Mouse (Mus musculus) limb, embryonic 14.5 days (tissue): ENCODE results near the gene Crhr1. TPM values are rescaled to one million over a fixed set of nuclear protein-coding genes. Genes with fewer than 3 reads are reported as not detected.

Experiments used
- ATAC-seq: fragments of 200-750 bp; cut with Nextera tagmentation; 2 replicates; pipeline ENCODE4 v1.8.0; 2017; ENCODE audit warnings: low read depth, moderate number of reproducible peaks, moderate TSS enrichment; ENCODE audit not compliant: low FRiP score
- DNase-seq: peaks from one replicate; pipeline ENCODE4 v3.0.0-alpha.2; 2015; ENCODE audit warnings: low spot score
- H3K27ac ChIP-seq: fragments of 300-500 bp; sonication (generic); replicated peaks from 2 replicates; pipeline ENCODE4 v1.5.1; 2014; ENCODE audit warnings: low read depth, mild to moderate bottlenecking, low read length, moderate library complexity, mixed read lengths
- H3K27me3 ChIP-seq: fragments of 300-500 bp; sonication (generic); 2 replicates; pipeline ENCODE4 v1.6.1; 2014; ENCODE audit warnings: low read length, mixed read lengths; ENCODE audit not compliant: control insufficient read depth, insufficient read depth
- H3K36me3 ChIP-seq: fragments of 300-500 bp; sonication (generic); 2 replicates; pipeline ENCODE4 v1.6.1; 2014; ENCODE audit warnings: mild to moderate bottlenecking, low read length, moderate library complexity, mixed read lengths; ENCODE audit not compliant: control insufficient read depth, insufficient read depth
- H3K4me1 ChIP-seq: fragments of 300-500 bp; sonication (generic); 2 replicates; pipeline ENCODE4 v1.6.1; 2014; ENCODE audit warnings: antibody characterized with exemption, low read length, mixed read lengths; ENCODE audit not compliant: control insufficient read depth, insufficient read depth
- H3K4me2 ChIP-seq: fragments of 300-500 bp; sonication (generic); replicated peaks from 2 replicates; pipeline ENCODE4 v1.6.1; 2014; ENCODE audit warnings: low read depth, mild to moderate bottlenecking, low read length, moderate library complexity; ENCODE audit not compliant: severe bottlenecking
- H3K4me3 ChIP-seq: fragments of 300-500 bp; sonication (generic); replicated peaks from 2 replicates; pipeline ENCODE4 v1.5.1; 2014; ENCODE audit warnings: low read length
- H3K9ac ChIP-seq: fragments of 300-500 bp; sonication (generic); 2 replicates; pipeline ENCODE4 v1.6.1; 2014; ENCODE audit warnings: mild to moderate bottlenecking, low read depth, low read length, moderate library complexity; ENCODE audit not compliant: severe bottlenecking
- H3K9me3 ChIP-seq: fragments of 300-500 bp; sonication (generic); 2 replicates; pipeline ENCODE4 v1.6.1; 2016; ENCODE audit warnings: low read length; ENCODE audit not compliant: control insufficient read depth
- POLR2A ChIP-seq: fragments of 200-500 bp; IDR thresholded peaks from 2 replicates; pipeline ENCODE4 v1.8.0; 2012; ENCODE audit warnings: inconsistent platforms, mild to moderate bottlenecking, moderate library complexity, borderline replicate concordance; ENCODE audit not compliant: insufficient read depth, insufficient read length; ENCODE audit errors: extremely low read depth
- whole genome bisulfite sequencing: fragments of 180-500 bp; shearing (Covaris S2); extraction: QIAGEN DNeasy Blood & Tissue Kit; methylation state at CpG from one replicate; pipeline ENCODE4 v1.1.7; 2014; 5-methylcytosine and 5-hydroxymethylcytosine counted together
- polyA plus RNA-seq, 2 experiments: library from polyadenylated mRNA; depleted of rRNA in 1 of 2; stranded (reverse) in 1 of 2; unstranded in 1 of 2; fragments of >200 nt; fragmentation: Nextera tagmentation in 1 of 2; extraction: Ambion mirVana in 1 of 2; gene quantifications; 2 replicates each; pipeline versions ENCODE4 v1.2.1 to v1.2.3; 2012 to 2014

The Crhr1 gene
- polyA plus RNA-seq, 2 experiments: 0.09 TPM; not detected in 1

DNA sequence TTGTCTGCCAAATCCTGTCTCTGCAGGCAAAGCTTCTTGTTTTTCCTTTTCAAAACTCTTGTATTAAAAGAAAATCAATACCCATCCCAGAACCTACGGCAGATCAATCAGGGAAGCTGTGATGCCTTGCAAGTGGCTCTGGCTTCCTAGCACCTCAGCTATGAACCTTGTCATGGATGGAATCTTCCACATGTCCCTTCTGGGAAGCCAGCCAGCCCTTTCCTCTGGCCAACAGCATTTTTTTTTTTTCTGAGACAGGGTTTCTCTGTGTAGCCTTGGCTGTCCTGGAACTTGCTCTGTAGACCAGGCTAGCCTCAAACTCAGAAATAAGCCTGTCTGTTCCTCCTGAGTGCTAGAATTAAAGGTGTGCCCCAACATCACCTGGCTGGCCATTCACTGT lies 22.3 kb upstream of the Crhr1 start:
- 0 out of 2 replicates have a peak, but pooled peaks cover 6% of the 10 kb centered on the region for H3K4me1 ChIP-seq
- no peak for TF ChIP-seq POLR2A
- no peaks in the 10 kb centered on the region for H3K27me3 ChIP-seq
- H3K9ac ChIP-seq: no peak overlapping the region
- no peaks in the 10 kb centered on the region for H3K36me3 ChIP-seq
- WGBS: 79% methylated on average over 1 of the region's 1 CpGs
- H3K9me3 ChIP-seq: no peaks in the 10 kb centered on the region
- ATAC-seq (no peak), DNase-seq (no peak)
- no peak overlapping the region for H3K4me2 ChIP-seq
- no peak overlapping the region for H3K27ac ChIP-seq
- H3K4me3 ChIP-seq: no peak overlapping the region

DNA sequence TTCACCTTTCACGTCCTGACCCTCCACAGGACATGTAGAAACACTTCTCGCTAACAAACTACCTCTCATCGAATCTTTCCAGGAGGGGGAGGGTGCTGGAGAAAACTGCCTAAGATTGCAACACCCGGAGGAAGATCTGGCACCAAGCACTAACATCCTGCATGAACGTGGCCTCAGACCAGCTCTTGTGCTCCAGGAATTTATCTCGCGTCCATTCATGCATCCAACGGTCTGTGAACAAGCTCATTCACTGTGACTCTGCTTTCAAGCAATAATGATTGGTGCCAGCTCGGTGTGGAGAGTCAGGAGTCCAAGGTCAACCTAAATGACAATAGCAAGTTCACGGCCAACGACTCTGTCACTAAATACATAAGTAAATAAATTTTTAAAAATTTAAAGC lies 20.8 kb upstream of the Crhr1 start:
- Histone ChIP-seq H3K9ac (no peak overlapping the region), H3K27ac (no peak overlapping the region), H3K36me3 (no peaks in the 10 kb centered on the region), H3K4me1 (0 out of 2 replicates have a peak, but pooled peaks cover 3% of the 10 kb centered on the region), H3K9me3 (no peaks in the 10 kb centered on the region), H3K4me2 (no peak overlapping the region), H3K4me3 (no peak overlapping the region), H3K27me3 (no peaks in the 10 kb centered on the region)
- TF ChIP-seq POLR2A: no peak
- DNase-seq: no peak
- WGBS: 74% methylated on average over 11 of the region's 11 CpGs
- no peak for ATAC-seq

DNA sequence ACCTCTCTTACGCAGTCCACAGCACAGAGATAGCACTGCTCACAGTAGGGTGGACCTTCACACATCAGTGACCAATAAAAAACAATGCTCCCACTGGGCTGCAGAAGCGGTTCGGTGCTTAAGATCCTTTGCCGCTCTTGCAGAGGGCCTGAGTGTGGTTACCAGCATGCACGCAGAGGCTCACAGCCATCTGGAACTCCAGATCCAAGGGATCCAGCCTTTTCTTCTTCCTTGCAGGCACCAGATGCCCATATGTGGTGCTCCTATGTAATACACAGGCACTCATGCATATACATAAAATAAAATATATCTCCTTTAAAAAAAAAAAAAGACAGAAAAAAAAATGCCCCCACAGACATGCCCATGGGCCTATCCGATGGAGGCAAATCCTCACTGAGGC lies 19.0 kb upstream of the Crhr1 start:
- WGBS: 84% methylated on average over 6 of the region's 6 CpGs

DNA sequence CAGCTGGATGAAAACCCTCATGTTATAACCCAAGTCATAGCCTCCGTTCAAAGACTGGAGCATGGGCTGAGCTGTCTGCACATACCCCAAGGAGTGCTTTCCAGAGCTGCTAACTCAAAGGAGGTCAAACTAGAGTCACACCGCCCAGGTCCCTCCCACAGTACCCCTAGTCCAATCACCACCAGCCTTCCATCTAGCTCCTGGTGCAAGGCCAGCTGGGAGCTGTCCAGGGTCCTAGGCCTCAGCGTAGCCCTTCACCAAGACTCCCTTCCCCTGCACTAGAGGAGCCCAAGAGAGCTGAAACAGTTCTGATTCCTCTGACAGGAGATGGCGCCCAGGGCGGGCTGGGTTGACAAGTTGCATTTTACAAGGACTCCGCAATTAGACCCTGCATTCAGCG lies 18.0 kb upstream of the Crhr1 start:
- Histone ChIP-seq H3K4me3 (no peak overlapping the region), H3K9ac (no peak overlapping the region), H3K9me3 (no peaks in the 10 kb centered on the region), H3K4me2 (no peak overlapping the region), H3K4me1 (0 out of 2 replicates have a peak, but pooled peaks cover 3% of the 10 kb centered on the region), H3K27ac (no peak overlapping the region), H3K36me3 (no peaks in the 10 kb centered on the region), H3K27me3 (no peaks in the 10 kb centered on the region)
- 0% methylated on average over 7 of the region's 7 CpGs for WGBS
- DNase-seq: peak; percentile 96
- no peak for TF ChIP-seq POLR2A
- ATAC-seq: peak; percentile 97

More for the DNA sequence above, 19.0 kb upstream of the Crhr1 start:
- Histone ChIP-seq H3K27me3 (no peaks in the 10 kb centered on the region), H3K4me3 (no peak overlapping the region), H3K36me3 (no peaks in the 10 kb centered on the region), H3K9ac (no peak overlapping the region), H3K27ac (no peak overlapping the region), H3K4me1 (0 out of 2 replicates have a peak, but pooled peaks cover 3% of the 10 kb centered on the region), H3K4me2 (no peak overlapping the region), H3K9me3 (no peaks in the 10 kb centered on the region)
- no peak for TF ChIP-seq POLR2A
- ATAC-seq (no peak), DNase-seq (no peak)

DNA sequence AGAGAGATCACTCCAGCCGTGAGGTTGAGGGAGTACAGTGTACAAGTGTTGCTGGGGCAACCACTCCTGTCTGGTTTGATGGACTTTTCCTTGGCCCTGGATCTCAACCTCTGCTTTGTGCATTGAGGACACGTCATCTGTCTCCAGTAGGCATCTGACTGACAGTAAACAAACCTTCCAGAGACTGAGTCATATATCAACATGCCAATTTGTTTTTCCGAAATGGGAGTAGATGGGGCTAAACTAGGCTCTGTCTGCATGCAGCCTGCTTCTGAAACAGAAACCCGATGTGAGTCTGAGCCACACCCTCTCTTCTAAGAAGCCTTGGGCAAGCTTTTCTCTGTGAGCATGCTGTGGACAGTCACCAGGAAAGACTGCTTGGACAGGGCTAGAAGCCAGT lies 14.3 kb upstream of the Crhr1 start:
- 66% methylated on average over 4 of the region's 4 CpGs for WGBS
- H3K9ac ChIP-seq: no peak overlapping the region
- H3K27me3 ChIP-seq: no peaks in the 10 kb centered on the region
- no peaks in the 10 kb centered on the region for H3K36me3 ChIP-seq
- H3K27ac ChIP-seq: no peak overlapping the region
- no peak for DNase-seq
- no peak overlapping the region for H3K4me3 ChIP-seq
- no peak overlapping the region for H3K4me2 ChIP-seq
- 0 out of 2 replicates have a peak, but pooled peaks cover 3% of the 10 kb centered on the region for H3K4me1 ChIP-seq
- no peak for TF ChIP-seq POLR2A
- no peak for ATAC-seq
- H3K9me3 ChIP-seq: no peaks in the 10 kb centered on the region

DNA sequence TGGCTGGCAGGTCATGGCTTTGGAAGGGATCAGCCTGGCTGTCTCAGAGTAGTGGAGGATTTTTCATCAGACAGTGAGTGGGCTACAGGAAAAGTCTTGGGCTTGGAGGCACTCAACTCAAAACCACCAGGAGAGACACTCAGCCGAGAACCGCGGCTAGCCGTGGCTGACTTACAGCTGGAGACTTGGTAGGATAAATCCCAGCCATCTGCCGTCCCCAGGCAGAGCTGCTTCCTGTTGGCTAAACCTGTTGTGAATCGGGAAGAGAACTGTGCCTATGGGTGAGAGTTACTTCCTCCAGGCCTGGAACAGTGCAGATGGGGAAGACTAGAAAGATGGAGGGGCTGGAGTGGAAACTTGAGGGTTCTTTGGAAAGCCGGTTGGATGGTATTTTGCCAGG lies 9.7 kb upstream of the Crhr1 start:
- no peak for ATAC-seq

More for the DNA sequence above, 9.7 kb upstream of the Crhr1 start:
- Histone ChIP-seq H3K9ac (no peak overlapping the region), H3K9me3 (no peaks in the 10 kb centered on the region), H3K27me3 (no peaks in the 10 kb centered on the region), H3K4me2 (no peak overlapping the region), H3K4me1 (no peaks in the 10 kb centered on the region), H3K4me3 (no peak overlapping the region), H3K36me3 (no peaks in the 10 kb centered on the region), H3K27ac (no peak overlapping the region)
- WGBS: 62% methylated on average over 7 of the region's 7 CpGs
- no peak for TF ChIP-seq POLR2A
- DNase-seq: no peak
